Mouse (Mus musculus): ENCODE measurements around the gene Syt2.

Gene Syt2

GRCm38 (mm10) chr1:134651268-134651850 is 4.9 kb downstream of the Syt2 start:
- no peak for DNase-seq

GRCm38 (mm10) chr1:134651851-134652398 is 5.4 kb downstream of the Syt2 start:
- DNase-seq, result no peak

GRCm38 (mm10) chr1:134653603-134654257 is 7.3 kb downstream of the Syt2 start:
- no peak for DNase-seq

- no peak for DNase-seq
These were observed 12.4 kb downstream of the Syt2 start for GRCm38 (mm10) chr1:134658841-134659240.

- no peak for DNase-seq
These were observed 13.7 kb downstream of the Syt2 start for GRCm38 (mm10) chr1:134660163-134660562.

GRCm38 (mm10) chr1:134671234-134672070 is 25.0 kb downstream of the Syt2 start:
- no peak for DNase-seq

- DNase-seq, result no peak
These were observed 27.8 kb downstream of the Syt2 start for GRCm38 (mm10) chr1:134674312-134674711.

GRCm38 (mm10) chr1:134679445-134679844 is 33.0 kb downstream of the Syt2 start:
- DNase-seq, result no peak

GRCm38 (mm10) chr1:134680617-134681016 is 34.1 kb downstream of the Syt2 start:
- DNase-seq, result no peak

GRCm38 (mm10) chr1:134682460-134682859 is 36.0 kb downstream of the Syt2 start:
- no peak for DNase-seq

GRCm38 (mm10) chr1:134686834-134687421 is 40.5 kb downstream of the Syt2 start:
- DNase-seq, result no peak

GRCm38 (mm10) chr1:134696302-134696701 is 49.8 kb downstream of the Syt2 start:
- DNase-seq, result no peak

GRCm38 (mm10) chr1:134697073-134697472 is 50.6 kb downstream of the Syt2 start:
- DNase-seq, result no peak

- no peak for DNase-seq
These were observed 51.2 kb downstream of the Syt2 start for GRCm38 (mm10) chr1:134697522-134698250.

GRCm38 (mm10) chr1:134698486-134698885 is 52.0 kb downstream of the Syt2 start:
- no peak for DNase-seq

GRCm38 (mm10) chr1:134699390-134699789 is 52.9 kb downstream of the Syt2 start:
- DNase-seq, result no peak

- no peak for DNase-seq
These were observed 53.7 kb downstream of the Syt2 start for GRCm38 (mm10) chr1:134700151-134700550.

GRCm38 (mm10) chr1:134700634-134701033 is 54.2 kb downstream of the Syt2 start:
- no peak for DNase-seq

- DNase-seq, result no peak
These were observed 54.7 kb downstream of the Syt2 start for GRCm38 (mm10) chr1:134701191-134701590.

- DNase-seq, result no peak
These were observed 56.8 kb downstream of the Syt2 start for GRCm38 (mm10) chr1:134703232-134703631.

GRCm38 (mm10) chr1:134704396-134705306 is 58.2 kb downstream of the Syt2 start:
- DNase-seq, result peak; percentile 13 to 24
